In the genomic region with DNA sequence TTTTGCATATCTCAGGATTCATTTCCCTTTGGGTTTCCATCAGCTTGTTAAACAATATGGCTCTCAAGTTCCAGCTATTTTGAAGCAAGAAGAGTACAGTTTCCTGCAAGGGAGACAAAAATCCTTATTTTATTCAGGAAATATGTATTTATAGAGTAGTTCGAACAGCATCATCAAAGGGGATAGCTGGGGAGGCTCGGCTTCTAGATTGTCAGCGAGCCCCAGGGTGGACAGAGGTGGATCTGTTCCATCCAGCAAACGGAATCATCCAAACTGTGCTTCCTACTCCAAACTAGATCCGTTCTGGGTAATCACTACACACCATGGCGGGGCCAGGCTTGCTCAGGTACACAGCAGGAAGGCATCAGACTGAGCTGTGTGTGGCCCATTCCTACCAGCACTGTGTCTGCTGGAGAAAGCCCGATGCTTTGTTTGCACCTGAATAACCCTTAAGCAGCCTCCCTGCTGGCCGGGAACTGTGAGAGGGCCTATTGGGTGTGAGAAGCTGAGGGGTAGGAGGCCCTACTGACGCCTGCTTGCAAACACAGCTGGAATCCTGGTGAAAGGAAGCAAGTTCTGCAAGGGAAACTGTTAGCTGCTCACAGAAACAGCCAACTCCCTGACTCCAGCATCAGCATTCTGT, we compare ENCODE assay signal across 8 mouse cellular contexts.
DNase-seq lines count a peak whose midpoint lies in the region; ATAC-seq and TF ChIP-seq lines count a peak whose summit lies in the region.

No protein-coding gene starts in this region.

- H3K27ac ChIP-seq in heart, postnatal 0 days (ENCODE audit: low read depth), result peak overlapping the region; percentile 71
- H3K27ac ChIP-seq in limb, embryonic 14.5 days (replicated peaks; ENCODE audit: low read depth, low read length), result peak overlapping the region; percentile 71
- peak overlapping the region; percentile 30 for H3K27ac ChIP-seq in stomach, postnatal 0 days (replicated peaks)

- H3K9ac ChIP-seq in heart, postnatal 0 days (replicated peaks; ENCODE audit: low read depth, low read length), result no peak overlapping the region
- peak overlapping the region; percentile 31 for H3K9ac ChIP-seq in limb, embryonic 14.5 days (ENCODE audit: low read depth, low read length, severe bottlenecking)
- no peak overlapping the region for H3K9ac ChIP-seq in stomach, postnatal 0 days (ENCODE audit: low read length)

- no peak overlapping the region for H3K4me3 ChIP-seq in heart, postnatal 0 days (ENCODE audit: low read depth, low read length)
- no peak overlapping the region for H3K4me3 ChIP-seq in limb, embryonic 14.5 days (replicated peaks; ENCODE audit: low read length)
- H3K4me3 ChIP-seq in stomach, postnatal 0 days (ENCODE audit: low read depth, low read length), result no peak overlapping the region

- peaks cover 17% of the 10 kb centered on the region for H3K4me1 ChIP-seq in heart, postnatal 0 days (ENCODE audit: control insufficient read depth, insufficient read depth)
- peaks cover 16% of the 10 kb centered on the region; the same call in 1 of the 2 replicates for H3K4me1 ChIP-seq in limb, embryonic 14.5 days (ENCODE audit: control insufficient read depth, insufficient read depth, low read length)
- H3K4me1 ChIP-seq in stomach, postnatal 0 days (replicated peaks; ENCODE audit: control insufficient read depth, insufficient read depth), result no peaks in the 10 kb centered on the region

- no peaks in the 10 kb centered on the region for H3K9me3 ChIP-seq in heart, postnatal 0 days (replicated peaks; ENCODE audit: control insufficient read depth, low read length)
- H3K9me3 ChIP-seq in limb, embryonic 14.5 days (ENCODE audit: control insufficient read depth, low read length), result no peaks in the 10 kb centered on the region
- H3K9me3 ChIP-seq in stomach, postnatal 0 days (ENCODE audit: control insufficient read depth, low read length), result no peaks in the 10 kb centered on the region

- no peak for TF ChIP-seq EP300 in heart, postnatal 0 days (IDR thresholded peaks at IDR 0.05; ENCODE audit: low read depth)
- no peak for TF ChIP-seq EP300 in stomach, postnatal 0 days (optimal IDR thresholded peaks at IDR 0.05)

- TF ChIP-seq POLR2A in limb, embryonic 14.5 days (IDR thresholded peaks at IDR 0.05; ENCODE audit: borderline replicate concordance, extremely low read depth, insufficient read depth, insufficient read length), result no peak

- no peaks in the 10 kb centered on the region for H3K36me3 ChIP-seq in heart, postnatal 0 days (replicated peaks; ENCODE audit: control insufficient read depth, insufficient read depth, low read length)
- H3K36me3 ChIP-seq in limb, embryonic 14.5 days (ENCODE audit: control insufficient read depth, insufficient read depth, low read length), result no peaks in the 10 kb centered on the region
- no peaks in the 10 kb centered on the region for H3K36me3 ChIP-seq in stomach, postnatal 0 days (ENCODE audit: control insufficient read depth, insufficient read depth, low read length)

- 32% methylated on average over 9 of the region's 9 CpGs for WGBS in heart, postnatal 0 days
- WGBS in limb, embryonic 14.5 days, result 21% methylated on average over 9 of the region's 9 CpGs
- 18% methylated on average over 9 of the region's 9 CpGs for WGBS in stomach, postnatal 0 days

- no peak for DNase-seq in frontal cortex, adult 2 months (ENCODE audit: extremely low spot score in 1 of 2, low spot score in 1 of 2)
- peak; percentile 34 for DNase-seq in embryo, embryonic 11 days
- DNase-seq in heart, postnatal 0 days (ENCODE audit: low spot score), result no peak
- peak; percentile 3 for DNase-seq in limb, embryonic 14.5 days (ENCODE audit: low spot score)
- DNase-seq in stomach, postnatal 0 days (ENCODE audit: low spot score), result no peak
- no peak for DNase-seq in kidney, adult 9 months
- DNase-seq in T-cell, adult 2 months (ENCODE audit: low spot score), result no peak

- no peak overlapping the region for H3K4me2 ChIP-seq in heart, postnatal 0 days (ENCODE audit: low read depth, low read length)
- H3K4me2 ChIP-seq in limb, embryonic 14.5 days (replicated peaks; ENCODE audit: low read depth, low read length, severe bottlenecking), result no peak overlapping the region
- H3K4me2 ChIP-seq in stomach, postnatal 0 days (replicated peaks; ENCODE audit: low read depth), result no peak overlapping the region

- H3K27me3 ChIP-seq in heart, postnatal 0 days (ENCODE audit: control insufficient read depth, insufficient read depth, low read length), result no peaks in the 10 kb centered on the region
- no peaks in the 10 kb centered on the region for H3K27me3 ChIP-seq in limb, embryonic 14.5 days (ENCODE audit: control insufficient read depth, insufficient read depth, low read length)
- H3K27me3 ChIP-seq in stomach, postnatal 0 days (ENCODE audit: control insufficient read depth, insufficient read depth, low read length), result no peaks in the 10 kb centered on the region

- no peak for TF ChIP-seq CTCF in heart, postnatal 0 days (IDR thresholded peaks at IDR 0.05; ENCODE audit: low read depth)
- no peak for TF ChIP-seq CTCF in stomach, postnatal 0 days (IDR thresholded peaks at IDR 0.05; ENCODE audit: low read depth)

- ATAC-seq in frontal cortex, adult (ENCODE audit: low TSS enrichment), result peak; percentile 51
- ATAC-seq in heart, postnatal 0 days (ENCODE audit: insufficient read depth, low read depth), result no peak
- ATAC-seq in limb, embryonic 14.5 days (ENCODE audit: low FRiP score, low read depth), result no peak
- 0 out of 2 replicates have a peak, but pooled peaks have one; percentile 32 for ATAC-seq in stomach, postnatal 0 days (ENCODE audit: low FRiP score, low TSS enrichment)

Comparison
In these comparisons a context has a peak if more than half of its experiments do, and no peak if none do; other contexts are left out.
1. ATAC-seq: peak in frontal cortex, adult (single experiment) and stomach, postnatal 0 days (single experiment); none in heart, postnatal 0 days (single experiment) and limb, embryonic 14.5 days (single experiment).
2. DNase-seq: peak in embryo, embryonic 11 days (single experiment) and limb, embryonic 14.5 days (single experiment); none in frontal cortex, adult 2 months (0 of 2), heart, postnatal 0 days (single experiment), stomach, postnatal 0 days (single experiment), kidney, adult 9 months (single experiment) and T-cell, adult 2 months (single experiment).
3. Peak in every context shown above with its lines, with median percentiles within 50 percentile points of each other: H3K27ac ChIP-seq.